Mouse (Mus musculus): ENCODE measurements at regions not wholly inside any gene's neighbourhood (a gene's known extent, or its start where the extent isn't known, plus 50 kb on each side); places are given as distances from the start of the nearest gene placed in this dataset.

GRCm38 (mm10) chr5:28904500-28904899 is 291.3 kb upstream of the Rnf32 start:
- Histone ChIP-seq H3K27ac (replicated peaks) (no peak overlapping the region), H3K9me3 (no peaks in the 10 kb centered on the region), H3K9ac (no peak overlapping the region), H3K36me3 (no peaks in the 10 kb centered on the region), H3K27me3 (replicated peaks) (no peaks in the 10 kb centered on the region), H3K4me2 (no peak overlapping the region), H3K4me3 (no peak overlapping the region), H3K4me1 (no peaks in the 10 kb centered on the region)
- WGBS: 44% methylated on average over 4 of the region's 4 CpGs
- no peak for ATAC-seq (ENCODE audit: extremely low read depth, insufficient number of reproducible peaks, low FRiP score, low TSS enrichment)

- Histone ChIP-seq H3K9ac (no peak overlapping the region), H3K27ac (replicated peaks) (no peak overlapping the region), H3K36me3 (no peaks in the 10 kb centered on the region), H3K4me1 (no peaks in the 10 kb centered on the region), H3K9me3 (no peaks in the 10 kb centered on the region), H3K27me3 (replicated peaks) (no peaks in the 10 kb centered on the region), H3K4me3 (no peak overlapping the region), H3K4me2 (no peak overlapping the region)
- WGBS: 46% methylated on average over 3 of the region's 3 CpGs
- ATAC-seq (ENCODE audit: extremely low read depth, insufficient number of reproducible peaks, low FRiP score, low TSS enrichment): no peak
These were observed 291.9 kb upstream of the Rnf32 start for GRCm38 (mm10) chr5:28903805-28904320.

- no peak overlapping the region for H3K9ac ChIP-seq
- H3K36me3 ChIP-seq: no peaks in the 10 kb centered on the region
- H3K4me2 ChIP-seq: no peak overlapping the region
- H3K4me1 ChIP-seq: peaks cover 5% of the 10 kb centered on the region
- H3K4me3 ChIP-seq: no peak overlapping the region
- H3K9me3 ChIP-seq: no peaks in the 10 kb centered on the region
- no peak for ATAC-seq (ENCODE audit: extremely low read depth, insufficient number of reproducible peaks, low FRiP score, low TSS enrichment)
- H3K27ac ChIP-seq (replicated peaks): no peak overlapping the region
- H3K27me3 ChIP-seq (replicated peaks): no peaks in the 10 kb centered on the region
- WGBS: 54% methylated on average over 10 of the region's 10 CpGs
These were observed 303.0 kb upstream of the Rnf32 start for GRCm38 (mm10) chr5:28892703-28893249.

GRCm38 (mm10) chr5:28891988-28892387 is 303.8 kb upstream of the Rnf32 start:
- Histone ChIP-seq H3K4me2 (no peak overlapping the region), H3K9ac (no peak overlapping the region), H3K27ac (replicated peaks) (no peak overlapping the region), H3K27me3 (replicated peaks) (no peaks in the 10 kb centered on the region), H3K9me3 (no peaks in the 10 kb centered on the region), H3K4me1 (peaks cover 5% of the 10 kb centered on the region), H3K36me3 (no peaks in the 10 kb centered on the region), H3K4me3 (no peak overlapping the region)
- ATAC-seq (ENCODE audit: extremely low read depth, insufficient number of reproducible peaks, low FRiP score, low TSS enrichment): no peak
- 61% methylated on average over 7 of the region's 7 CpGs for WGBS

- no peak overlapping the region for H3K4me3 ChIP-seq
- no peak for ATAC-seq (ENCODE audit: extremely low read depth, insufficient number of reproducible peaks, low FRiP score, low TSS enrichment)
- no peaks in the 10 kb centered on the region for H3K9me3 ChIP-seq
- no peak overlapping the region for H3K27ac ChIP-seq (replicated peaks)
- H3K27me3 ChIP-seq (replicated peaks): no peaks in the 10 kb centered on the region
- no peaks in the 10 kb centered on the region for H3K4me1 ChIP-seq
- no peak overlapping the region for H3K4me2 ChIP-seq
- no peaks in the 10 kb centered on the region for H3K36me3 ChIP-seq
- WGBS: 70% methylated on average over 5 of the region's 5 CpGs
- H3K9ac ChIP-seq: no peak overlapping the region
These were observed 310.9 kb upstream of the Rnf32 start for GRCm38 (mm10) chr5:28884746-28885365.

GRCm38 (mm10) chr5:28876199-28876598 is 319.6 kb upstream of the Rnf32 start:
- no peak overlapping the region for H3K4me2 ChIP-seq
- 71% methylated on average over 8 of the region's 8 CpGs for WGBS
- H3K36me3 ChIP-seq: no peaks in the 10 kb centered on the region
- H3K27me3 ChIP-seq (replicated peaks): no peaks in the 10 kb centered on the region
- no peak overlapping the region for H3K4me3 ChIP-seq
- no peak overlapping the region for H3K27ac ChIP-seq (replicated peaks)
- H3K9ac ChIP-seq: no peak overlapping the region
- no peaks in the 10 kb centered on the region for H3K4me1 ChIP-seq
- ATAC-seq (ENCODE audit: extremely low read depth, insufficient number of reproducible peaks, low FRiP score, low TSS enrichment): no peak
- H3K9me3 ChIP-seq: no peaks in the 10 kb centered on the region

GRCm38 (mm10) chr5:28873600-28874265 is 322.1 kb upstream of the Rnf32 start:
- Histone ChIP-seq H3K36me3 (no peaks in the 10 kb centered on the region), H3K27me3 (replicated peaks) (no peaks in the 10 kb centered on the region), H3K4me2 (no peak overlapping the region), H3K27ac (replicated peaks) (no peak overlapping the region), H3K9me3 (no peaks in the 10 kb centered on the region), H3K4me3 (no peak overlapping the region), H3K4me1 (no peaks in the 10 kb centered on the region), H3K9ac (no peak overlapping the region)
- no peak for ATAC-seq (ENCODE audit: extremely low read depth, insufficient number of reproducible peaks, low FRiP score, low TSS enrichment)
- WGBS: 78% methylated on average over 3 of the region's 3 CpGs

GRCm38 (mm10) chr5:28859604-28860371 is 336.0 kb upstream of the Rnf32 start:
- no peak overlapping the region for H3K27ac ChIP-seq (replicated peaks)
- no peaks in the 10 kb centered on the region for H3K9me3 ChIP-seq
- H3K4me1 ChIP-seq: peaks cover 6% of the 10 kb centered on the region; the same call in 1 of the 2 replicates
- no peak overlapping the region for H3K4me3 ChIP-seq
- H3K4me2 ChIP-seq: no peak overlapping the region
- no peak for ATAC-seq (ENCODE audit: extremely low read depth, insufficient number of reproducible peaks, low FRiP score, low TSS enrichment)
- 66% methylated on average over 9 of the region's 9 CpGs for WGBS
- H3K27me3 ChIP-seq (replicated peaks): no peaks in the 10 kb centered on the region; the same call in 1 of the 2 replicates
- no peak overlapping the region for H3K9ac ChIP-seq
- no peaks in the 10 kb centered on the region for H3K36me3 ChIP-seq

- Histone ChIP-seq H3K27ac (replicated peaks) (no peak overlapping the region), H3K4me3 (no peak overlapping the region), H3K4me1 (no peaks in the 10 kb centered on the region), H3K9me3 (no peaks in the 10 kb centered on the region), H3K9ac (no peak overlapping the region), H3K4me2 (no peak overlapping the region), H3K27me3 (replicated peaks) (no peaks in the 10 kb centered on the region), H3K36me3 (no peaks in the 10 kb centered on the region)
- ATAC-seq (ENCODE audit: extremely low read depth, insufficient number of reproducible peaks, low FRiP score, low TSS enrichment): no peak
- WGBS: 71% methylated on average over 12 of the region's 12 CpGs
These were observed 357.5 kb upstream of the Rnf32 start for GRCm38 (mm10) chr5:28838141-28838925.

- H3K4me3 ChIP-seq: no peak overlapping the region
- no peaks in the 10 kb centered on the region for H3K27me3 ChIP-seq (replicated peaks)
- no peaks in the 10 kb centered on the region for H3K9me3 ChIP-seq
- H3K4me2 ChIP-seq: no peak overlapping the region
- no peak overlapping the region for H3K27ac ChIP-seq (replicated peaks)
- WGBS: 83% methylated on average over 5 of the region's 5 CpGs
- H3K9ac ChIP-seq: no peak overlapping the region
- no peaks in the 10 kb centered on the region for H3K4me1 ChIP-seq
- no peaks in the 10 kb centered on the region for H3K36me3 ChIP-seq
- ATAC-seq (ENCODE audit: extremely low read depth, insufficient number of reproducible peaks, low FRiP score, low TSS enrichment): no peak
These were observed 352.0 kb upstream of the Shh start for GRCm38 (mm10) chr5:28819091-28819490.

GRCm38 (mm10) chr5:28807950-28808349 is 340.9 kb upstream of the Shh start:
- Histone ChIP-seq H3K27ac (replicated peaks) (no peak overlapping the region), H3K9me3 (no peaks in the 10 kb centered on the region), H3K4me1 (no peaks in the 10 kb centered on the region), H3K4me2 (no peak overlapping the region), H3K27me3 (replicated peaks) (no peaks in the 10 kb centered on the region), H3K9ac (no peak overlapping the region), H3K4me3 (no peak overlapping the region), H3K36me3 (no peaks in the 10 kb centered on the region)
- ATAC-seq (ENCODE audit: extremely low read depth, insufficient number of reproducible peaks, low FRiP score, low TSS enrichment): no peak
- WGBS: 73% methylated on average over 5 of the region's 5 CpGs
